Mouse (Mus musculus): ENCODE measurements around the gene Il17a.
"Not testable (repeated sequence)": the region's sequence is repeated elsewhere in the genome, so short reads cannot be mapped to it uniquely, and the experiment has no call there.

The Il17a gene

GRCm38 (mm10) chr1:20730903-20731302 lies at the start of gene Il17a:
Gene Il17a, plus strand, starts transcription at chr1:20730905.
- DNase-seq (ENCODE audit: low read depth, low spot score): no peak

- DNase-seq (ENCODE audit: low read depth, low spot score): no peak
Observed at GRCm38 (mm10) chr1:20682849-20683248, 47.9 kb upstream of the Il17a start.

GRCm38 (mm10) chr1:20683386-20683785 lies 47.3 kb upstream of the Il17a start:
- DNase-seq (ENCODE audit: low read depth, low spot score): no peak

- DNase-seq (ENCODE audit: low read depth, low spot score): no peak
Observed at GRCm38 (mm10) chr1:20683853-20684252, 46.9 kb upstream of the Il17a start.

GRCm38 (mm10) chr1:20684403-20684802 lies 46.3 kb upstream of the Il17a start:
- no peak for DNase-seq (ENCODE audit: low read depth, low spot score)

- DNase-seq (ENCODE audit: low read depth, low spot score): no peak
Observed at GRCm38 (mm10) chr1:20685393-20685792, 45.3 kb upstream of the Il17a start.

- no peak for DNase-seq (ENCODE audit: low read depth, low spot score)
Observed at GRCm38 (mm10) chr1:20685907-20686306, 44.8 kb upstream of the Il17a start.

GRCm38 (mm10) chr1:20691336-20691735 lies 39.4 kb upstream of the Il17a start:
- DNase-seq (ENCODE audit: low read depth, low spot score): no peak

- DNase-seq (ENCODE audit: low read depth, low spot score): no peak
Observed at GRCm38 (mm10) chr1:20693634-20694313, 36.9 kb upstream of the Il17a start.

GRCm38 (mm10) chr1:20700011-20700410 lies 30.7 kb upstream of the Il17a start:
- DNase-seq (ENCODE audit: low read depth, low spot score): no peak

GRCm38 (mm10) chr1:20736572-20736971 lies 5.9 kb downstream of the Il17a start:
- no peak for DNase-seq (ENCODE audit: low read depth, low spot score)

GRCm38 (mm10) chr1:20738483-20738882 lies 7.8 kb downstream of the Il17a start:
- DNase-seq (ENCODE audit: low read depth, low spot score): no peak

GRCm38 (mm10) chr1:20740496-20740998 lies 9.8 kb downstream of the Il17a start:
- DNase-seq (ENCODE audit: low read depth, low spot score): no peak

GRCm38 (mm10) chr1:20754439-20754838 lies 23.7 kb downstream of the Il17a start:
- DNase-seq (ENCODE audit: low read depth, low spot score): no peak

- DNase-seq (ENCODE audit: low read depth, low spot score): no peak
Observed at GRCm38 (mm10) chr1:20757586-20757985, 26.9 kb downstream of the Il17a start.

- DNase-seq (ENCODE audit: low read depth, low spot score): no peak
Observed at GRCm38 (mm10) chr1:20759799-20760198, 29.1 kb downstream of the Il17a start.

GRCm38 (mm10) chr1:20760331-20760730 lies 29.6 kb downstream of the Il17a start:
- no peak for DNase-seq (ENCODE audit: low read depth, low spot score)

GRCm38 (mm10) chr1:20761411-20761810 lies 30.7 kb downstream of the Il17a start:
- DNase-seq (ENCODE audit: low read depth, low spot score): no peak

- DNase-seq (ENCODE audit: low read depth, low spot score): no peak
Observed at GRCm38 (mm10) chr1:20766526-20766925, 35.8 kb downstream of the Il17a start.

GRCm38 (mm10) chr1:20774026-20774730 lies 43.5 kb downstream of the Il17a start:
- not testable (repeated sequence) for DNase-seq (ENCODE audit: low read depth, low spot score)

GRCm38 (mm10) chr1:20778366-20778765 lies 47.7 kb downstream of the Il17a start:
- no peak for DNase-seq (ENCODE audit: low read depth, low spot score)

Data from embryo, embryonic 11.5 days (tissue).